Mouse (Mus musculus): ENCODE data around the gene Cpsf3. TPM values are rescaled to one million over a fixed set of nuclear protein-coding genes. Genes with fewer than 3 reads are reported as not detected.

Cpsf3 gene
- polyA plus RNA-seq, 1 experiment from 2014 or later: 112 TPM

- WGBS: 87% methylated on average over 5 of the region's 5 CpGs
- H3K4me1 ChIP-seq (replicated peaks; ENCODE audit: control insufficient read depth, insufficient read depth, low read length): peaks cover 4% of the 10 kb centered on the region
- no peak overlapping the region for H3K27ac ChIP-seq (ENCODE audit: low read length)
Observed at GRCm38 (mm10) chr12:21312201-21312600, 27.0 kb downstream of the Cpsf3 start.

DNA sequence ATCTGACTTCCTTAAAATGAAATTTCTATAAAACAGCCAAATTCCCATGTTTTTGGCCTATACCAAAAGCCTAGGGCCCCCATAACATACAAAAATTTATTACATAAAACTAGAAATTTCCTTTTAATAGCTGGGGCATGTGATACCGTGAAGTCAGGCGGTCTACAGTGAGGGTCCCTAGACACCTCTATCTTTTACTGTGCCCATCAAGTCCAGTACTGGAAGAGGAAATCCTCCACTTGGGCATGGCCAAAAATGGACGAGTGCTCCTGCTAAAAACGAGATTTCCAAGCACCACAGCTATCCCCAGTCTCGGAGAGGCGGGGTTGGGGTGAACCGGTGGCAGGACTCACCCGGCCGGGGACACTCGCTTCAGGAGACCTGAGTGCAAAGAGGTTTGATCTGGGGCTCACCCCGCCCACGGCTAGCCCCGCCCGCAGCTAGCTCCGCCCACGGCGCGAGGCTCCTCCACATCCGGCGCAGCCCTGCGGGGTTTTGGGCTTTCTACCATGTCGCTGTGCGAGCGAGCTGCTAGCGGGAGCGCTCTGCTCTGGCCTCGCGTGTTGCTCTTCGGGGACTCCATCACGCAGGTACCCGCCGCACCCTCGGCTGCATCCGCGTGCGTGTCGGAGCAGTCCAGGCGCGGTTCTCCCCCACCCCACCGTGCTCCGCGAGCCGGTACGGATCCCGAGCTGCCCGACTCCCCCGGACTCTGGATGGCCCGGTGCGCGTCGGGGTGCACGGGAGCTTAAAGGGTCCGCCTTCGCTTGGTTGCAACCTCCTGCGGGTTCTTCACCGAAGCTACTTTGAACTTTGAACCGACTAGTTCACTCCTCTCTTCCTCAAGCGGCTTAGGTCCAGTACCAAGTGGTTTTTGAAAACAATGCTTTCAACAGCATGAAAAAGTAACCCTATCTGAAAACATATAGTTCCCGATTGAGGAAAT lies 31.0 kb downstream of the Cpsf3 start, which contains the start of gene Iah1:
Iah1 (plus strand) TSS at position 467 of the 946 bp plus-strand sequence.
- WGBS: 2% methylated on average over 57 of the region's 59 CpGs
- H3K27ac ChIP-seq (ENCODE audit: low read length): peak within 1 kb of the TSS; percentile 79
- H3K4me1 ChIP-seq (replicated peaks; ENCODE audit: control insufficient read depth, insufficient read depth, low read length): peaks cover 6% of the 10 kb centered on the region
- no peaks in the 10 kb centered on the region for H3K27me3 ChIP-seq (ENCODE audit: control insufficient read depth, insufficient read depth, low read depth, low read length)
- peak; percentile 96 for ATAC-seq (ENCODE audit: low read depth)
- H3K9ac ChIP-seq (ENCODE audit: low read length): peak within 1 kb of the TSS; percentile 84
- peaks cover 30% of the 10 kb centered on the region for H3K36me3 ChIP-seq (ENCODE audit: control insufficient read depth, insufficient read depth, low read length)
- H3K4me3 ChIP-seq (ENCODE audit: low read length): peak within 1 kb of the TSS; percentile 78
- no peaks in the 10 kb centered on the region for H3K9me3 ChIP-seq (ENCODE audit: control insufficient read depth, low read length)
- H3K4me2 ChIP-seq (ENCODE audit: low read depth, low read length): peak within 1 kb of the TSS; percentile 68

More at GRCm38 (mm10) chr12:21312201-21312600, 27.0 kb downstream of the Cpsf3 start:
- ATAC-seq (ENCODE audit: low read depth): no peak
- H3K9me3 ChIP-seq (ENCODE audit: control insufficient read depth, low read length): no peaks in the 10 kb centered on the region
- no peak overlapping the region for H3K9ac ChIP-seq (ENCODE audit: low read length)
- no peak overlapping the region for H3K4me2 ChIP-seq (ENCODE audit: low read depth, low read length)
- no peak overlapping the region for H3K4me3 ChIP-seq (ENCODE audit: low read length)
- H3K27me3 ChIP-seq (ENCODE audit: control insufficient read depth, insufficient read depth, low read depth, low read length): no peaks in the 10 kb centered on the region
- H3K36me3 ChIP-seq (ENCODE audit: control insufficient read depth, insufficient read depth, low read length): peaks cover 49% of the 10 kb centered on the region

DNA sequence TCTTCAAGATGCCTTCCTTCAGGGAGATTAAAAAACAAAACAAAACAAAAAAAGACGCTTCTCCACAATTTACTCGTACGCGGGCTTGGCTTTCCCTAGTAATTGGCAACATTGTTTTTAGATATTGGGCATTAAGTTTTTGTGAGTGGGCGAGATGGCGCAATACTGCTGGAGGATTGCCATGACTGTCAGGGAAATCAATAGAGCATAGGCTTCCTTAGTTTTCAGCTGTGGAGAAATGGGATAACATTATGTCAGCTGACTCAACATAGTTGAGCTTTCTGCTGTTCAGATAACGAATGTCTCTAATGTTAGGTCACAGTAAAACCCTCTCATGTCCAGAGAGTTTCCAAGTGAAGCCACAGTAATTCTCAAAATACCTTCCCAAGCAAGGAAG lies 31.7 kb downstream of the Cpsf3 start:
- 0 out of 2 replicates have a peak, but pooled peaks have one; percentile 7 for ATAC-seq (ENCODE audit: low read depth)
- H3K4me3 ChIP-seq (ENCODE audit: low read length): peak overlapping the region; percentile 78
- H3K4me1 ChIP-seq (replicated peaks; ENCODE audit: control insufficient read depth, insufficient read depth, low read length): peaks cover 6% of the 10 kb centered on the region
- H3K27ac ChIP-seq (ENCODE audit: low read length): peak overlapping the region; percentile 79
- 23% methylated on average over 7 of the region's 7 CpGs for WGBS
- H3K36me3 ChIP-seq (ENCODE audit: control insufficient read depth, insufficient read depth, low read length): peaks cover 26% of the 10 kb centered on the region
- peak overlapping the region; percentile 84 for H3K9ac ChIP-seq (ENCODE audit: low read length)
- no peaks in the 10 kb centered on the region for H3K9me3 ChIP-seq (ENCODE audit: control insufficient read depth, low read length)
- no peaks in the 10 kb centered on the region for H3K27me3 ChIP-seq (ENCODE audit: control insufficient read depth, insufficient read depth, low read depth, low read length)
- H3K4me2 ChIP-seq (ENCODE audit: low read depth, low read length): peak overlapping the region; percentile 68

GRCm38 (mm10) chr12:21318143-21318895 lies 33.1 kb downstream of the Cpsf3 start:
- ATAC-seq (ENCODE audit: low read depth): no peak
- Histone ChIP-seq H3K4me3 (ENCODE audit: low read length) (no peak overlapping the region), H3K9me3 (ENCODE audit: control insufficient read depth, low read length) (no peaks in the 10 kb centered on the region), H3K36me3 (ENCODE audit: control insufficient read depth, insufficient read depth, low read length) (peaks cover 27% of the 10 kb centered on the region), H3K9ac (ENCODE audit: low read length) (no peak overlapping the region), H3K4me1 (replicated peaks; ENCODE audit: control insufficient read depth, insufficient read depth, low read length) (peaks cover 6% of the 10 kb centered on the region), H3K27ac (ENCODE audit: low read length) (no peak overlapping the region), H3K27me3 (ENCODE audit: control insufficient read depth, insufficient read depth, low read depth, low read length) (no peaks in the 10 kb centered on the region), H3K4me2 (ENCODE audit: low read depth, low read length) (no peak overlapping the region)
- WGBS: 71% methylated on average over 12 of the region's 12 CpGs

DNA sequence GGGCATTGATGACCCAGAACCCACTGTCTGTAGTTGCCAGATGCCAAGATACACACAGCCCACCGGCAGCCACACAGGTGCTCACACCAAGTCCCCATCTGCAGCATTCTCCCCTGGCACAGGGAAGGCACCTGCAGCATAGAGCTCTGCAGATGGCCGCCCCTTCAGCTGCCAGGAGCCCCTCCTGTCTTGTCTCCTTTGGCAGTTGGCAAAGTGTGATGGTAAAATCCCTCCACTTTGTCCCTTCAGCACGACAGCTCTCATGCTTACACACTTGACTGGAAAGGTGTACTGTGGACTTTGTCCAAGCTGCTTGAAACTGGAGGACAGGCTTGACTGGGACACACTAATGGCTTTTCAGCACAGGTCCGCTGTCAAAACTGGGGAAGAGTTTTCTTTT lies 35.1 kb downstream of the Cpsf3 start:
- Histone ChIP-seq H3K9ac (ENCODE audit: low read length) (no peak overlapping the region), H3K27me3 (ENCODE audit: control insufficient read depth, insufficient read depth, low read depth, low read length) (no peaks in the 10 kb centered on the region), H3K4me1 (replicated peaks; ENCODE audit: control insufficient read depth, insufficient read depth, low read length) (peaks cover 6% of the 10 kb centered on the region), H3K4me2 (ENCODE audit: low read depth, low read length) (no peak overlapping the region), H3K9me3 (ENCODE audit: control insufficient read depth, low read length) (no peaks in the 10 kb centered on the region), H3K36me3 (ENCODE audit: control insufficient read depth, insufficient read depth, low read length) (peaks cover 24% of the 10 kb centered on the region), H3K4me3 (ENCODE audit: low read length) (no peak overlapping the region), H3K27ac (ENCODE audit: low read length) (no peak overlapping the region)
- no peak for ATAC-seq (ENCODE audit: low read depth)
- 81% methylated on average over 4 of the region's 4 CpGs for WGBS

DNA sequence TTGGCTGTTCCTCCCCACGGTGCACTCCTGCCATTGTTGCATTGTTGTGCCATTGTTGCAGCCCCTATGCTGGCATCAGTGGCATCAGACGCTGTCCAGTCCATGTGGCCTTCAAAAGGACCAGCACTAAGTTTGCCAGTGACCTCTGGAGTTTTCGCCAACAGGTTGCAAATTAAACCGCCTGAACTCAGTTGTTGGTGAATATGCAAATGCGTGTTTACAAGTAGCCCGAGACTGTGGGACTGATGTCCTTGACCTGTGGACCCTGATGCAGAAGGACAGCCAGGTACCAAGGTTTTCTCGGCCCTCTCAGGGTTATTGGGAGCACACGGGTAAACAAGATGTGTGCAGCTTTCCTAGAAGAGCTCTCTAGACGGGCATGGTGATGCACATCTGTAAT lies 36.0 kb downstream of the Cpsf3 start:
- Histone ChIP-seq H3K36me3 (ENCODE audit: control insufficient read depth, insufficient read depth, low read length) (peaks cover 24% of the 10 kb centered on the region), H3K27me3 (ENCODE audit: control insufficient read depth, insufficient read depth, low read depth, low read length) (no peaks in the 10 kb centered on the region), H3K27ac (ENCODE audit: low read length) (no peak overlapping the region), H3K9ac (ENCODE audit: low read length) (no peak overlapping the region), H3K4me3 (ENCODE audit: low read length) (no peak overlapping the region), H3K9me3 (ENCODE audit: control insufficient read depth, low read length) (no peaks in the 10 kb centered on the region), H3K4me2 (ENCODE audit: low read depth, low read length) (no peak overlapping the region), H3K4me1 (replicated peaks; ENCODE audit: control insufficient read depth, insufficient read depth, low read length) (peaks cover 6% of the 10 kb centered on the region)
- 83% methylated on average over 9 of the region's 9 CpGs for WGBS
- ATAC-seq (ENCODE audit: low read depth): no peak

DNA sequence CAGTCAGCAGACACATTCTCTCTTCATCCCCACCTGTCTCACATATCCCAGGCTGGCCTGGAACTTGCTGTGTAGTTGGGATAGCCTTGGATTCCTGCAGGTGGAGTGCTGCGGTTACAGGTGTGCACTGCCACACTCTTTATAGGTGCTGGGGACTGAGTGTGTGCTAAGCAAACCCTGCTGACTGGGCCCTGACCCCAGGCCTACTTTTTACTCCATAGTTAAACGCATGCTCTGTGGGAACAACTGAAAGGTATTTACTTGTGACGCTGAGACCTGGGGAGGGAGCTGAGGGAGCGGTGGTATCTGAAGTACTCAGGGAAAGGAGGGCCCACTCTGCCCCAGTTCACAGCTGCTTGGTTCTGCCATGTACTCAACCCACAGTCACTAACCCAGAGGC lies 37.1 kb downstream of the Cpsf3 start:
- Histone ChIP-seq H3K9ac (ENCODE audit: low read length) (no peak overlapping the region), H3K9me3 (ENCODE audit: control insufficient read depth, low read length) (no peaks in the 10 kb centered on the region), H3K27ac (ENCODE audit: low read length) (no peak overlapping the region), H3K27me3 (ENCODE audit: control insufficient read depth, insufficient read depth, low read depth, low read length) (no peaks in the 10 kb centered on the region), H3K4me2 (ENCODE audit: low read depth, low read length) (no peak overlapping the region), H3K4me1 (replicated peaks; ENCODE audit: control insufficient read depth, insufficient read depth, low read length) (peaks cover under 1% of the 10 kb centered on the region), H3K4me3 (ENCODE audit: low read length) (no peak overlapping the region), H3K36me3 (ENCODE audit: control insufficient read depth, insufficient read depth, low read length) (peaks cover 29% of the 10 kb centered on the region)
- ATAC-seq (ENCODE audit: low read depth): no peak
- 71% methylated on average over 4 of the region's 4 CpGs for WGBS

GRCm38 (mm10) chr12:21322856-21323255 lies 37.7 kb downstream of the Cpsf3 start:
- Histone ChIP-seq H3K27ac (ENCODE audit: low read length) (no peak overlapping the region), H3K9me3 (ENCODE audit: control insufficient read depth, low read length) (no peaks in the 10 kb centered on the region), H3K4me3 (ENCODE audit: low read length) (no peak overlapping the region), H3K4me1 (replicated peaks; ENCODE audit: control insufficient read depth, insufficient read depth, low read length) (no peaks in the 10 kb centered on the region), H3K4me2 (ENCODE audit: low read depth, low read length) (no peak overlapping the region), H3K9ac (ENCODE audit: low read length) (no peak overlapping the region), H3K36me3 (ENCODE audit: control insufficient read depth, insufficient read depth, low read length) (peaks cover 31% of the 10 kb centered on the region), H3K27me3 (ENCODE audit: control insufficient read depth, insufficient read depth, low read depth, low read length) (no peaks in the 10 kb centered on the region)
- 85% methylated on average over 9 of the region's 9 CpGs for WGBS
- no peak for ATAC-seq (ENCODE audit: low read depth)

- Histone ChIP-seq H3K9ac (ENCODE audit: low read length) (no peak overlapping the region), H3K4me2 (ENCODE audit: low read depth, low read length) (no peak overlapping the region), H3K4me3 (ENCODE audit: low read length) (no peak overlapping the region), H3K36me3 (ENCODE audit: control insufficient read depth, insufficient read depth, low read length) (peaks cover 32% of the 10 kb centered on the region), H3K4me1 (replicated peaks; ENCODE audit: control insufficient read depth, insufficient read depth, low read length) (no peaks in the 10 kb centered on the region), H3K27me3 (ENCODE audit: control insufficient read depth, insufficient read depth, low read depth, low read length) (no peaks in the 10 kb centered on the region), H3K27ac (ENCODE audit: low read length) (no peak overlapping the region), H3K9me3 (ENCODE audit: control insufficient read depth, low read length) (no peaks in the 10 kb centered on the region)
- 85% methylated on average over 5 of the region's 5 CpGs for WGBS
- ATAC-seq (ENCODE audit: low read depth): no peak
Observed at GRCm38 (mm10) chr12:21324101-21324500, 38.9 kb downstream of the Cpsf3 start.

All from lung, embryonic 16.5 days (tissue).